Mouse (Mus musculus) liver, adult (tissue): ENCODE results near the gene Uspl1.

Experiments
- GATA4 ChIP-seq: IDR thresholded peaks from 2 replicates; pipeline ENCODE4 v1.6.1; 2014; ENCODE audit warnings: mild to moderate bottlenecking, low read length; ENCODE audit not compliant: insufficient replicate concordance

The Uspl1 gene

DNA sequence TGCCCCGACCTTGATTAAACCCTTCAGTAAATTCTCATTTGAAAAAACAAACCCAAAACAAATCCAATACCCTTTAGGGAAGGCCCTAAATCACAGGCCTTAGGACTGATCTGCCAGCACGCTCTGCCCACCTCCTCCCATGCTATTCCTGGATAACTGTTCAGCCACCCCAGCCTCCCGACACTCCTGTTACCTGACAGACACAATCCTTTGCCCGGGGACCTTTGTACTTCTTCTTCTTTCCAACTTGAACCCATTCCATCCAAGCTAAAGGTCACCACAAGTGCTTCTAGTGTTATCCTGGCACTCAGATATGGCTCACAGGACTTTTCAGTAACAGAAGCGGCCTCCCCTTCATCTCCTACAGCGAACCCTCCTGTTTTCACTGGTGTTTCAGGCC, 25.1 kb upstream of the Uspl1 start:
- no peak for TF ChIP-seq GATA4

DNA sequence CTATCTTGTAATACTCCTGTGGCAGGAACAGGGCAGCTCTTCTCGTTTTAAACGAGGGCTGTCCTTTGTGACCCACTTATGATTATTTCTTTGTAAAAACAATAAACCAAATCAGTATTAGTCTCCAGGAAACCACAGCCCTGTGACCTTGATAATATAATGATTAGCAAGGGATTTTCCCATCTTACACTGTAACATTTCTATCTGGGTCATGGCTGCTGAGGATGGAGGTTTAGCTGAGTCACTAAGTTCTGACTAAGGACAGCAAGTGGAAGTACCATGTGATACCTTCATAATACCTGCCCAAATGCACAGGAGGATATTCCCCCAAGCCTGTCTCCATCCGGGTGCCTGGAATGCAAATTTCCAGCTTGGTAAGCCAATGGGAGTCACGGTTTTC, 23.7 kb upstream of the Uspl1 start:
- TF ChIP-seq GATA4, result peak; percentile 51; the same call in 1 of the 2 replicates

DNA sequence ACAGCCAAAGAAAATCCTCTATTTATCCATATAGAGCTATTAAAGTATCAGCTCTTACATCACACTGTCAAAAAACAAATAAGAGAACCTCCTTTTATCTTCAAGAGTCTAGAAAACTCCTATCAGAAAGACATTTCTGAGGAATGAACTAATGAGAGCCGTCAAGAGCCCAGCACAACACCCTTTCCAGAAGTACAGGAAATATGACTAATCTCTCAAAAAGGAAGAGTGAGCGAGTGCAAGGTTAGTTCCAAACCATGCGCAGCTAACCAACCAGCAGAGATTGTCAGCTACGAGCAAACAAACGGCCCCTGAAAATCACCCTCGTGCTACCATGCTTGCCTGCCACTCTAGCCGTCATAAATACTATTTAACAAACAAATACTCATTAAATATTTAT, 21.3 kb upstream of the Uspl1 start:
- TF ChIP-seq GATA4, result no peak

DNA sequence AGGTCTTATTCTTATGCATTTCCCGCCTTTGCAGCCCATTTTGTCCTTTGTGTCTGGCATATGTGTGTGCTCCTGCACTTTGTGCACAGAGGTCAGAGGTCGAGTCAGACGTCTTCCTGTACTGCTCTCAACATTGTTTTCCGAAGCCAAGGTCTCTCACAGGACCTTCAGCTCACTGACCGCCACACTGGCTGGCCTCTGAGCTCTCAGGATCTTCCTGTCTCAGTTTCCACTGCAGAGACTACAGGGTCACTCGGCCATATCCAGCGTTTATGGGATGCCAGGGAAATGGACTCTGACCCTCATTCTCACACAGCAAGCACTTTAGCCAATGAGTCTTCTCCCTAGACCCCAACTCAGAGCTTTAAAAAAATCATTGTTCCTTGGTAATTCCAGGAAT, 19.3 kb upstream of the Uspl1 start:
- peak; percentile 22; the same call in 1 of the 2 replicates for TF ChIP-seq GATA4

DNA sequence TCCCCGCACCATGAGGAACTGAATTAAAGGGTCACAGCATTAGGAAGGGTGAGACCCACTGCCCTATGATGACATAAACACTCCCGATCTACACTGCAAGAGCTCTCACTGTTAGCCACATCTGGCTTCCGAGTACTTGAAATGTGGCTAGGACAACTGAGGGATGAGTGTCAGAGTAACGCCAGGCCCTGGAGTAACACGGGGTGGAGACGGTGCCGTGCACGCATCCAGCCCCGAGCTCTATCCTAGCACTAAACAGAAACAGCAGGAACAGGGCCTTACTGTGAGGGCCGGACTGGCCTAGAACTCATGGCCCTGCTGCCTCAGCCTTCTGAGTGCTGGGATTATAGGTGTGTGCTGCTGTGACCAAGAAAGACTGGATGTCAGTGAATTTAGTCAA, 18.1 kb upstream of the Uspl1 start:
- no peak for TF ChIP-seq GATA4

DNA sequence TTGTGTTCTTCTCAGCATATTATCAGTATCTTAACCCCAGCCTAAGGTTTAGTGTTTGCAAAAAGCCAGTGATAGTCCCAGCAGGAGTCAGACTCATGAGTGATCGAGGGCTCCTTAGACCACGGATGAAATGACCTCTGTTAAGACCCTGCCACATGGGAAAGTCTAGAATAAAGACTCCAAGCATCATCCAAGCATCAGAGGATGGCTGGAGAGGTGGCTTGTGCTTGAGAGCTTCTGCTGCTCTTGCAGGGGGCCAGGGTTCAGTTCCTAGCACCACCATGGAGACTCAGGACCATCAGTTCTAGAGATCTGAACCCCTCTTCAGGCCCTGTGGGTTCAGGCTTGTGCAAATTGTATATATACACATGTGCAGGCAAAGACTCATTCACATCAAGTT, 16.1 kb upstream of the Uspl1 start:
- no peak for TF ChIP-seq GATA4

DNA sequence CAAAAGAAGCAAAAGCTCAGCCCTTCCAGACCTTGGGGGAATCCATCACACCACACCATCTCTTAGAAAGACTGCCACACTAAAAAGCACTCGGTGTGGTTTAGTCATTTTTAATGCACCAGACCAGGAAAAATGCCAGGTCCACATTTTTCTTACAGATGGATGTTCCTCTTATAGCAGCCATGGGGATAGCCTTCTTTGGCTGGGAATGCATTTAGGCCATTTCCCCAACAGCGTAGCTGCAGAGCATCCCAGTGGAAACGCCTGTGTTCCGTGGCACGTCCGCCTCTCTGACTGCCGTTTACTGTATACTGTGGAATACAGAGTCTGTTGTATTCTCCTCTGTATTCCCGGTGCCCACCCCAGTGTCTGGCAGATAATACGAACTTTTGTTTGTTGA, 15.3 kb upstream of the Uspl1 start:
- TF ChIP-seq GATA4, result no peak

DNA sequence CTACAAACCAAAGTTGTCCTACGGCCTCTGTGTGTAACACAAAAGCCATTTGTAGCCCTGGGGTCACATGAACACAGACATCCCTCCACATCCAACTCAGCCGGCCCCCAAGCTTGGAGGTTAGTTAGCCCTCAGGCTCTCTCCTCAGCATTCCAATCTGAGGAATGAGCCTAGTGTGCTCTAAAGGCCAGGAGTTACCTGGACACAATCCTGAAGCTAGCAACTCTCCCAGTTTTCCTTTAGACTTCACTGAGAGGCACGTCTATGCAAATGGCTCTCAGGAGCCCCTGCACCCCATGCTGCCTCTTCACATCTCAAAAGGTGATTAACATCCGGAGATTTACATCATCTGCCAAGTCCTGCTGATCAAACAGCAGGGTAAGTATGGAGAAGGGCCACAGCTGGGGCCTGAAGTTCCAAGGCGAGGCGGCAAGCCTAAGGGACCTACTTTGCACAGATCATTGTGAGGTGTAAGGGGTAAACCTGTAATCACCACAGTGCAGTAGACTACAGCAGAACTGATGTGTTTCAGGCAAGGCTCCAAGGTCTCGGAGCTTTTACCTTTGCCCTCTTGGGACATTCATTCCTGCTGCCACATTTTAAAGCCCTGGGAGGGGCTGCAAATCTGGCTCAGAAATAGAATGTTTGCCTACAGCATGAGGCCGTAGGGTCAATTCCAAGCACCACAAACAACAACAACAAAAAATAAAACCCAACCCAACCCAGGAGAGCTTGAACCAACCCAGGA, 13.1 kb upstream of the Uspl1 start:
- no peak for TF ChIP-seq GATA4

DNA sequence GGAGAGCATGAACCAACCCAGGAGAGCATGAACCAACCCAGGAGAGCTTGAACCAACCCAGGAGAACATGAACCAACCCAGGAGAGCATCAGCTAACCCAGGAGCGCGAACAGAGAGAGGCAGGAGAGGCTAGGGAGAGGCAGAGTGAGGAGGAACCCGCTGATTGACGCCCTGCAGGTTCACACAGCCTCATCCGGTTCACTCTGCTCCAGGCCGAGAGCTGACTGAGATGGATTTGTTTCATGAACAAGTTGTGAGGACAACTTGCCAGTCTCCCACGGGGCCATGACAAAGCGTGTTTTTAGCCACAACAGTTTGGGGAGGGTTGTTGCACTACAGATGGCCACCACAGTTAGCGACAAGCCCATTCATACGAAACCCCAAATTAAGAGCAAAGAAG, 11.9 kb upstream of the Uspl1 start:
- TF ChIP-seq GATA4, result no peak

DNA sequence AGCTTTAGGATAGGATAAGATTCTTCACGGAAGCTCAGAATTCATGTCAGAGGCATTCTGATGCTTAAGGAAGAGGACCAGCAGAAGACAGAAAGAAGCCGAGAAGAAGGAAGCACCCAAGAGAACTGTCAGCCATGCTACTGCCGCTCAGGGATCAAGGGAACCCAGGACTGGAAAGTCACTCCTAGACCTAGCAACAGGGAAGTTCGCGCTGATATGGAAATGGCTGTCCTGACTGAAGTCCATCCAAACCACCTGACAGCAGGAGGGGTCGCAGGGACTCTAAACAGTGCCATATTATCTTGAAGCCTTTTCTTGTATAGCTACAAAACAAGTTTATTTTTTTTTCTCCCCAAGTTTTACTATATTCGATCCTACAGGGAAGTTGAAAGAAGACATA, 9.6 kb upstream of the Uspl1 start:
- TF ChIP-seq GATA4, result no peak

DNA sequence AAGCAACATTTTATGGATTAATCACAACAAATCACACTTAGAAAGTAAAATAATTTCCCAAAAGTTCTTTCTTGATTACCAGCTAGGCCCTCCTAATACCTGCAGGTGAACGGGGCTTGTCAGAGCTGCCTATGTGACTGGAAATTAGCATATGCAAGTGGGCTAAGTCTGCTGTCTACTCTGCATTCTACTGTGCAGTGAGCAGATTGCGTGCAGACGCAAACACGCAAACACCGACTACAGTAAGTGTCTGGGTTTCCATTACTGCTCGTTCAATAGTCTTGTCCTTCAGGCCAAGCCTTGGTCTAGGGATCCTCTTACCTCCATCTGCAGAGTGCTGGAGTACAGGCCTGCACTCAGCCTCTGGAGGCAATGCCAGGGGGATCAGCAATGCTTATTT, 8.4 kb upstream of the Uspl1 start:
- TF ChIP-seq GATA4, result no peak

DNA sequence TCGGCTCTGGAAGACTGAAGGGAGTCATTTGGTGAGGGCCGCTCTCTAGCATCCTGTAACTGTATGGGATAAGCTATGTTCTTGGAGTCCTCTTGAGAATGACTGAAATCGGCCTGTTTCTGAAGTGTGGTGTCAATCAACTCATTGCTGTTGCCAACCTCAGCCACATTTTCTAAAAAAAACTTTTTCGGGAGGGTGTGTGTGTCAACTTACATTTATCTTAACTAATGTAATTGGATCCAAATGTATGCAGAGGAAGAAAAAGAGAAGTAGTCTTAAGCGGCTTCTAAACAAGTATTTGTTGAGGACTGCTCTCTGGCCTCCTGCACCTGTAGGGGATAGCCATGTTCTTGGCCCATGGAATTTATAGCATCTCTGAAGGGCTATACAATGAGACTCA, 6.1 kb upstream of the Uspl1 start:
- TF ChIP-seq GATA4, result no peak

DNA sequence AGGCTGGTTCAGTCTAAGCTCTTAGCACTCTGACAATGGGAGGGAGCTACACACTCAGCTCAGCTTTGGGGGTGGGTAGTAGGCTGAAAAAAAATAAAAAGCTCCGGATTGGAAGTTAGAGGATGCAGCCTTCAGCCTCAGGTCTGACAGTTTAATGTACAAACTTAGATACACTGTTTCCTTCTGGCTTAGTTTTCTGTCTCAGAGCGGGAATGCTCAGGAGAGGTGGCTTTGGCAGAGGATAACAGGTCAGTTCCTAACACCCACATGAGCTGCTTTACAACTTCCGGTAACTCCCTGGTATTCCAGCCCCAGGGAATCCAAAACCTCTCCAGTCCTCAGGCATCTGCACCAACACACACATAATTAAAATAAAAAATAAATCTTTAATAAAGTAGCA, 4.3 kb upstream of the Uspl1 start:
- no peak for TF ChIP-seq GATA4

DNA sequence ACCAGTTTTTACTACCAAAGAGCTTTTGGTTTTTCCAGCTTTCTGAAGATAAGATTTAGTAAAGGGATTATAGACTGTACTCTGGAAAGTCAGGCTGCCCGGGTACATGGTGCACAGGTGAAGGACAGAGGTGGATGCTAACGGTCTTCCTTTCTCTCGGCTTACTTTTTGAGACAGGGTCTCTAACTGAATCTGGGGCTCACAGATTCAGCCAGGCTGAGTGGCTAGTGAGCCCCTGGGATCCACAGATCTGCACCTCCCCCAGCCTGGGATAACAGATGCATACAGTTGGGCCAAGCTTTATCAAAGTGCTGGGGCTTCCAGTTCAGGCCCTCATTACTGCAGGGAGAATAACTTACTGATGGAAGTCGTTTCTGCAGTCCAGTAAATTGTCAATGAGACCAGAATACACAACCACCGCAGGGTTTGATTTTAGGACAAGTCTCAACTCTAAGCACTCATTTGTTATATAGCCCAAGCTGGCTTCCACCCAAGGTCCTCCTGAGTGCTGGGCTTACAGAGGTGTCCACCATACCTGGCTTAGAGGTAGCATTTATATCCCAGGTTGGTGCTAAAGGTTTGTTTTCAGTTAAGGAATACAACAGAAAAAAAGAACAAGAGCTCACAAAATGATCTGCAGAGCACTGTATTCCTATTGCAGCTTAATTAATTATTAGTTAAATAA, 1.8 kb upstream of the Uspl1 start:
- TF ChIP-seq GATA4, result no peak

DNA sequence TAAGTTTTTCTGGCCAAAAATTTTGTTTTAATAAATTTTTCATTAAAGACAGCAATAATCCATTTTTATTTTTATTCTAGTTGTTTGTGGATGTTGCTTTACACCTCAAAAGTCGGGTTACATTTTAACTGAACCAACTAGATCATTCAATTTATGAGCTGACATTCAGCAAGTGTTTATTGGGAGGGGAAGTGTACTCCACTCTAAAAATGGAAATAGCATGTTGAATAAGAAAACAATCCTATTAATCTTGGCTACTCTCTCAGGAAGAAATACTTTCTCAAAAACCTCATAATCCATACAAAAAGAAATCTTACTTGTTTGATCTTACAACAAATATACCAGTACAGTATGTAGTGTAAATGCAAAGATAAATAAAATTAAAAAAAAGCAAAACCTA, 1.0 kb upstream of the Uspl1 start:
- TF ChIP-seq GATA4, result no peak

DNA sequence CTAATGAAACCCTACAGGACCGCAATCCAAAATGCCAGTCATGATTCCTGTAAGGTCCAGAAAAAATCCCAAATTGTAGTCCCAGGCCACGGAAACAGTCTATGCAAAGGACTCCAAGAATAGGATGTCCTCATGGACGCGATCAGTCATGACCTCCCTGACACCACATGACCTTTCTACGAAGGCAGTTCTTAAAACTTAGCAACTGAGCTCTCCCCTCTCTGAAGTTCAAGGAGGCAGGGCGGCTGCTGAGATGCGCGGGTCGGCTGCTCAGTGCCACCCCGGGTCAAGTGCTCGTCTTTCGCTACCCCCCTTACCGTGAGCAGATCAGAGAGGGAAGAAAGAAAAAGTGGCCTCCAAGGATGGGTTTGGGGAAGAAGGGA, 438 bp upstream of the Uspl1 start:
- TF ChIP-seq GATA4, result 0 out of 2 replicates have a peak, but pooled peaks have one; percentile 4

DNA sequence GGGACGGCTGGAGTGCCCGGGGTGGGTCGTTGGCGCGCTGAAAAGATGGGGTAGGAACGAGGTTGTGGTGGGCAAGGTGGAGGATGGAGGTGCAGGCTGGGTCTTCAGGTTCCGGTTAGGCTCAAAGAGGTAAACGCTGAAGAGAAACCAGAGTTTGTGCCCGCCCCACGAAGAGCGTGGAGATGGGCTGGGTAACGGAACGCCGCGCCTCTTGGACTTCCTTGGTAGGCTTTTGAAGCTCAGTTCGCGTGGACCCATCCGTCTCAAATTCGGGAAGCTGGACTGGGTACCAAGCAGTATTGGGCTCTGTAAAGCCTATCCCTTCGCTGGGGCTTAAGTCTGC, 665 bp downstream of the Uspl1 start:
- TF ChIP-seq GATA4, result no peak

DNA sequence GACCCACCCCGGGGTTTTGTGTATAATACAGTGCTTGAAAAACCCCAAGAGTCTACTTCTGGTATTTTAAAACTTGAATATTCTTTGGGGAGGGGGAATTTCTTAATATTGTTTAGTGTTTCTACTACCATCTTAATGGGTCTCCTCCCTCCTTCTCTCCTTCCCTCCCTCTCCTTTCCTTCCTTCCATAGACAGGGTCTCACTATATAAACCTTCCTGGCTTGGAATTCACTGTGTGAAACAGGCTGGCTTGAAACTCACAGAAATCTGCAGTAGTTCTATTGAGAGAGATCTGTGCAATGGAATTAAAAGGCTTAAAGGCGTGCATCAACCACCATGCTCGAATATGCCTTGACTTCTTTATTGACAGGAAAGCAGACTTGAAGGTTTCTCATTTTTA, 1.7 kb downstream of the Uspl1 start:
- no peak for TF ChIP-seq GATA4

DNA sequence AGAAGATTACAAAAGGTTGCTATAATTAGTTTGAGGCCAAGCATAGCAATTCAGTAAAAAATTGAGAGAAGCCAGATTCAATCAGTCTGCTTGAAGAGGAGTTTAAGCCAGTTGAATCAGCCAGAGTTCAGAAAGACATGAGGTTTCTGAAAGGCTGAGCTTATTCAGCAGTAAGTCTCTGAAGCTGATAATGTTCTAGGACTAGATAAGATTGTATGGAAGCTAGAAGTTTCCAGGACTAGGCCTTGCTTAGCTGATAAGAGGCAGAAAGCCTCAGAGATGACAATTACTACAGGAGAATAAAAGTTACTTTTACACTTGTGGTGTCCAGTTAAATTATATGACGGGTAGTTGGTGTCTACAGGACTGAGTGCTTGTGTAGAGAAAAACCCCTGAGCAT, 6.0 kb downstream of the Uspl1 start:
- no peak for TF ChIP-seq GATA4
